Mouse (Mus musculus): ENCODE results near the gene Rbsn. TPM values are rescaled to one million over a fixed set of nuclear protein-coding genes. Genes with fewer than 3 reads are reported as not detected.

Gene Rbsn
- 10 to 100 TPM; 42.8 to 44.1 TPM for total RNA-seq (2021)
- long read RNA-seq, experiment 1, full-length matches to known transcripts, result 20 of 36 reads
- long read RNA-seq, experiment 1, partial matches to known transcripts, result 1 of 36 reads
- long read RNA-seq, experiment 1, other reads (novel, unspliced or antisense), result 15 of 36 reads
- long read RNA-seq, experiment 2, full-length matches to known transcripts, result 26 of 42 reads
- long read RNA-seq, experiment 2, partial matches to known transcripts, result 0 of 42 reads
- long read RNA-seq, experiment 2, other reads (novel, unspliced or antisense), result 16 of 42 reads

DNA sequence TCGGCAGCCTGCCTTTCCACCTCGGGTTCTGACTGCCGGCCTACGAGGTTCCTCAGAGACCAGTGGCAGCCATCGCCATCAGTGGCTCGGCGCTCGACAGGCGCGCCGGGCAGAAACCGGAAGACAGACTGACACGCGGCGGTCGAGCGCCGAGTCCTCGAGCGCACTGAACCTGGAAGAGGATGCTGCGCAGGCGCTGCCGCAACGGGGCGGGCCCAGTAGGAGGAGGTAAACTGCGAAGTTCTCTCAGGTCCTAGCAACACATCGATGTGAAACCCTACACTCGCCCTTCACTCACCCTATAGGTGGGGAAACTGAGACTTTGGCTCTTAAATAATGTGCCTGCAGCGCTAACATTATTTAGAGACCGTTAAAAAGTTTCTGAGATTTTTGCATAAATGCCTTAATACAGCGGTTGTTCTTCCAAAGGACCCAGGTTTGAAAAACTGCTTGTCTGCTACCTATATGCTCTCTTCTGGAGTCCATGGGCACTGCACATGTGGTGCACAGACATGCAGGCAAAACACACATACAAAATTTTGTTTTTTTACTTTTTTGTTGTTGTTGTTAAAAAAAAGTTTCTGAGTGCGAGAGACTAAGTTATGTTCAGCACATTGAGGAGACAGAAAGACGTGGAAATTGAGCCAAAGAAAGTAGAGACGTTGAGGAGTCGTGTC, at the start of gene Rbsn:
Rbsn (minus strand) TSS at position 153 of the 677 bp plus-strand sequence.
- Histone ChIP-seq H3K27ac (peak within 1 kb of the TSS; percentile 96), H3K4me3 (peak within 1 kb of the TSS; percentile 85)
- TF ChIP-seq CTCF (conservative IDR thresholded peaks at IDR 0.05), result peak; percentile 59
- peak; percentile 93 for DNase-seq (ENCODE audit: low spot score in 2 of 2)

- Histone ChIP-seq H3K4me3 (no peak overlapping the region), H3K27ac (no peak overlapping the region)
- TF ChIP-seq CTCF (conservative IDR thresholded peaks at IDR 0.05), result no peak
- no peak for DNase-seq (ENCODE audit: low spot score in 2 of 2)
Measured at GRCm38 (mm10) chr6:92261162-92261843, 46.6 kb upstream of the Rbsn start.

DNA sequence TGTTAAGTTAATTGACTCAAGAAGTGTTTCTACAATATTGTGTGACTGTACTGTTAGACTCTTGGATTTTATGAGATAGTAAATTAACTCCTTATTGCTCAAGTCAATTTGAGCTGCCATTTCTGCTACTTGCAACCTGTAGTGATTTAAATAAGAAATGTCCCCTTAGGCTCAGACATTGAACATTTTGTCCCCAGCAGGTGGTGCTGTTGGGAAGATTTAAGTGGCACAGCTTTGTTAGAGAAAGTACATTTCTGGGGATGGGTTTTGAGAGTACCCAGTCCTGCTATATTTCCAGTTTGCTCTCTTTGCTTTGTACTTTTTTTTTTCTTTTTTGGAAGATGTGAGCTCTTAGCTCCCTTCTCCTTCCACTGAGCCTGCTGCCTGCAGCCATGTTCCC, 40.6 kb upstream of the Rbsn start:
- DNase-seq (ENCODE audit: low spot score in 2 of 2), result no peak

GRCm38 (mm10) chr6:92253253-92253870, 38.6 kb upstream of the Rbsn start:
- no peak for DNase-seq (ENCODE audit: low spot score in 2 of 2)
- TF ChIP-seq CTCF (conservative IDR thresholded peaks at IDR 0.05), result no peak
- H3K27ac ChIP-seq, result no peak overlapping the region
- H3K4me3 ChIP-seq, result no peak overlapping the region

More for the DNA sequence above, 40.6 kb upstream of the Rbsn start:
- H3K4me3 ChIP-seq, result no peak overlapping the region
- 0 out of 2 replicates have a peak, but pooled peaks have one; percentile 14 for TF ChIP-seq CTCF (conservative IDR thresholded peaks at IDR 0.05)
- no peak overlapping the region for H3K27ac ChIP-seq

- H3K4me3 ChIP-seq, result no peak overlapping the region
- no peak for DNase-seq (ENCODE audit: low spot score in 2 of 2)
- H3K27ac ChIP-seq, result no peak overlapping the region
- TF ChIP-seq CTCF (conservative IDR thresholded peaks at IDR 0.05), result no peak
Measured at GRCm38 (mm10) chr6:92247215-92247919, 32.6 kb upstream of the Rbsn start.

DNA sequence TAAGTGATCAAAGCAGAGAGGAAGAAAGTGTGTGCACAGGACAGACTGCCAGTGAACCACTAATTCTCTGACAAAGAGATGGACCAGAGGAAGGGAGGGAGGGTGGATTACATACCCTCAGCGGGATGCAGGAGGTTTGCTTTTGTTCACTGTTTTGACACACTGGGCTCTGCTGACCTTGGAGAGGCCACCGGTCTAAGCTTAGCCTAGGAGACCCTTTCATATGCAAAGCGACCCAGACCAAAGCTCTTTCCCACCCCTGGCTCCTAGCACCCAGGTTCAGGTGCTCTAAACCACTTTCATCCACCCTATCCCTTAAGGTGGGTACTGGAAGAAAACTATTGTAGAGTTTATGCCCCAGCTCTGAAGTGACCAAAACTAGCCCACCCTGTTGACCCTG, 31.6 kb upstream of the Rbsn start:
- TF ChIP-seq CTCF (conservative IDR thresholded peaks at IDR 0.05), result no peak
- Histone ChIP-seq H3K4me3 (no peak overlapping the region), H3K27ac (no peak overlapping the region)
- no peak for DNase-seq (ENCODE audit: low spot score in 2 of 2)

DNA sequence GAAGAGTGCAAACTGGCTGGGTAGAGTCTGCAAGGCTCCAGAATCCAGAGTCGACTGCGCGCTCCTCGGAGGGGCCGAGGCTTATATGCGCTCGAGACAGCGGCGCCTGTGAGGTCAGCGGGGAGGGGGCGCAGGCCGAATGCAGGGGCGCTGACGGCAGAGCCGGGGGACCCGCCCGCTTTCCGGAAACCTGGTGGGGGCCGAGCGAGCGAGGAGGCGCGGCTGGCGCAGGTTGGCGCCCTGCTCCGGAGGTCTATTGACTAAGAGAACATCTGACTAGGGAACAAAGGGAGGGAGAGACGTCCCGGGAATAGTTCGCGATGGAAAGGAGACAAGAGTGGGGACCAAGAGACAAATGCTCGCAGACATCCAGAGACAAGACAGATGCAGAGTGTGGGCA, 29.9 kb upstream of the Rbsn start, which contains the start of gene Trh:
Trh (minus strand) TSS at position 60 of the 400 bp plus-strand sequence.
- H3K27ac ChIP-seq, result no peak within 1 kb of the TSS
- DNase-seq (ENCODE audit: low spot score in 2 of 2), result no peak
- H3K4me3 ChIP-seq, result no peak within 1 kb of the TSS
- TF ChIP-seq CTCF (conservative IDR thresholded peaks at IDR 0.05), result no peak

GRCm38 (mm10) chr6:92241178-92241906, 26.6 kb upstream of the Rbsn start:
- peak; percentile 42 to 51 for DNase-seq (ENCODE audit: low spot score in 2 of 2)
- Histone ChIP-seq H3K4me3 (no peak overlapping the region), H3K27ac (no peak overlapping the region)
- no peak for TF ChIP-seq CTCF (conservative IDR thresholded peaks at IDR 0.05)

GRCm38 (mm10) chr6:92235036-92235435, 20.3 kb upstream of the Rbsn start:
- no peak for TF ChIP-seq CTCF (conservative IDR thresholded peaks at IDR 0.05)
- no peak overlapping the region for H3K4me3 ChIP-seq
- H3K27ac ChIP-seq, result no peak overlapping the region
- DNase-seq (ENCODE audit: low spot score in 2 of 2), result no peak

- TF ChIP-seq CTCF (conservative IDR thresholded peaks at IDR 0.05), result no peak
- no peak for DNase-seq (ENCODE audit: low spot score in 2 of 2)
- H3K27ac ChIP-seq, result no peak overlapping the region
- no peak overlapping the region for H3K4me3 ChIP-seq
Measured at GRCm38 (mm10) chr6:92231762-92232161, 17.0 kb upstream of the Rbsn start.

- no peak overlapping the region for H3K4me3 ChIP-seq
- TF ChIP-seq CTCF (conservative IDR thresholded peaks at IDR 0.05), result no peak
- DNase-seq (ENCODE audit: low spot score in 2 of 2), result no peak
- no peak overlapping the region for H3K27ac ChIP-seq
Measured at GRCm38 (mm10) chr6:92231356-92231755, 16.6 kb upstream of the Rbsn start.

DNA sequence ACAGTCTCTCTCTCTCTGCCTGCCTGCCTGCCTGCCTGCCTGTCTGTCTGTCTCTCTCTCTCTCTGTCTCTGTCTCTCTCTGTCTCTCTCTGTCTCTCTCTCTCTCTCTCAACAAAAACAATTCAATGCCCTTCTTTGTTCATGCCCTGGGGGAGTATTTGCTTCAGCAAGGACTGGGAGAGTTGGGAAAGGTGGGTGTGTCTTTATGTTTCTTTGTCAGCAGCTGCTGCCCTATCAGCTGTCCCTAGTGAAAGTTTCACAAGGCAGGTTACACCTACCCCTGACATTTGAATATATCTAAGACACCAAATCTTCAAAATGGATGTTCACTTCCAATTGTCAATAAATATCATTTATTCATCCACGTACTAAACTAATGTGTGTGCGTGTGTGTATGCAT, 14.9 kb upstream of the Rbsn start:
- TF ChIP-seq CTCF (conservative IDR thresholded peaks at IDR 0.05), result no peak
- H3K27ac ChIP-seq, result no peak overlapping the region
- DNase-seq (ENCODE audit: low spot score in 2 of 2), result no peak
- no peak overlapping the region for H3K4me3 ChIP-seq

Data from layer of hippocampus, adult 2 months (tissue).